Mouse (Mus musculus) Patski (cell line): Measurements from ENCODE around the gene Trpv2. TPM values are rescaled to one million over a fixed set of nuclear protein-coding genes. Genes with fewer than 3 reads are reported as not detected.

Experiments used
- ATAC-seq: fragments of 100-300 bp; one replicate; pipeline ENCODE4 v1.8.0; 2021
- CTCF ChIA-PET: fragments of 350-600 bp; sonication (Branson Sonifier 250); formaldehyde crosslinking; loops from one replicate; lab custom pipeline; 2022; ENCODE audit warnings: inconsistent platforms; lab: Charles Lee
- POLR2A ChIA-PET: fragments of 350-600 bp; sonication (Branson Sonifier 250); formaldehyde crosslinking; loops from one replicate; lab custom pipeline; 2022; ENCODE audit warnings: antibody characterized with exemption, inconsistent platforms; lab: Charles Lee
- DNase-seq: peaks from one replicate; pipeline ENCODE4 v3.0.0-alpha.2; 2011; ENCODE audit warnings: low read depth, low spot score
- H3K27me3 ChIP-seq: fragments of 371-371 bp; one replicate; pipeline ENCODE4 v1.5.1; 2021
- CTCF ChIP-seq: fragments of 100-300 bp; IDR thresholded peaks from one replicate; pipeline ENCODE4 v1.5.1; 2021
- in situ Hi-C: fragments of 300-500 bp; cut with MboI; formaldehyde crosslinking; loops from 3 replicates; pipeline ENCODE4 v1.11.1; 2018; ENCODE audit warnings: low pct_unique_long_range_greater_than_20kb, mixed read lengths
- polyA plus RNA-seq: library from polyadenylated mRNA; unstranded; gene quantifications from one replicate; pipeline ENCODE4 v1.2.3, GENCODE M21; 2021

Gene Trpv2
- polyA plus RNA-seq, 1 experiment from 2014 or later: 0.04 TPM

GRCm38 (mm10) chr11:62636840-62637221, 62.5 kb downstream of the Trpv2 start:
- ChIA-PET POLR2A (interaction anchor here (0.7 kb wide), 1 partner anchor 16 kb away, joined by 3 read pairs; no protein-coding TSS in a partner anchor), CTCF (no interaction called here)
- TF ChIP-seq CTCF: no peak
- in situ Hi-C loops: no loop called here
- no peak for DNase-seq
- no peaks in the 10 kb centered on the region for H3K27me3 ChIP-seq
- no peak for ATAC-seq

- CTCF ChIA-PET: no interaction called here
- no peaks in the 10 kb centered on the region for H3K27me3 ChIP-seq
- no peak for TF ChIP-seq CTCF
- in situ Hi-C loops: no loop called here
- POLR2A ChIA-PET: no interaction called here
- DNase-seq: no peak
- ATAC-seq: peak; percentile 31
These were observed 63.1 kb downstream of the Trpv2 start for GRCm38 (mm10) chr11:62637401-62637800.

GRCm38 (mm10) chr11:62637806-62638205, 63.5 kb downstream of the Trpv2 start:
- CTCF ChIA-PET: no interaction called here
- POLR2A ChIA-PET: no interaction called here
- DNase-seq (no peak), ATAC-seq (no peak)
- no peaks in the 10 kb centered on the region for H3K27me3 ChIP-seq
- in situ Hi-C loops: no loop called here
- TF ChIP-seq CTCF: no peak

GRCm38 (mm10) chr11:62638402-62638801, 64.1 kb downstream of the Trpv2 start:
- in situ Hi-C loops: no loop called here
- DNase-seq: no peak
- ChIA-PET POLR2A (no interaction called here), CTCF (interaction anchor here (1.1 kb wide), 1 partner anchor 9 kb away, joined by 3 read pairs; no protein-coding TSS in a partner anchor)
- TF ChIP-seq CTCF: no peak
- no peak for ATAC-seq
- no peaks in the 10 kb centered on the region for H3K27me3 ChIP-seq

- ATAC-seq: no peak
- in situ Hi-C loops: no loop called here
These were observed 66.1 kb downstream of the Trpv2 start for GRCm38 (mm10) chr11:62640378-62640777.

GRCm38 (mm10) chr11:62642023-62642844, 67.9 kb downstream of the Trpv2 start:
- TF ChIP-seq CTCF: no peak
- CTCF ChIA-PET: no interaction called here
- ATAC-seq (no peak), DNase-seq (no peak)
- POLR2A ChIA-PET: interaction anchor here (0.6 to 0.7 kb wide), 2 partner anchors 12 to 395 kb away, joined by 3 read pairs; no protein-coding TSS in a partner anchor
- no peaks in the 10 kb centered on the region for H3K27me3 ChIP-seq
- in situ Hi-C loops: no loop called here

More at GRCm38 (mm10) chr11:62640378-62640777, 66.1 kb downstream of the Trpv2 start:
- no peak for TF ChIP-seq CTCF
- POLR2A ChIA-PET: interaction anchor here (1.2 kb wide), 1 partner anchor 38 kb away, joined by 3 read pairs; no protein-coding TSS in a partner anchor
- CTCF ChIA-PET: interaction anchor here (1.3 kb wide), 1 partner anchor 27 kb away, joined by 5 read pairs; no protein-coding TSS in a partner anchor
- no peak for DNase-seq
- no peaks in the 10 kb centered on the region for H3K27me3 ChIP-seq

- POLR2A ChIA-PET: no interaction called here
- in situ Hi-C loops: no loop called here
- ATAC-seq (no peak), DNase-seq (no peak)
- H3K27me3 ChIP-seq: no peaks in the 10 kb centered on the region
- TF ChIP-seq CTCF: no peak
- CTCF ChIA-PET: no interaction called here
These were observed 68.8 kb downstream of the Trpv2 start for GRCm38 (mm10) chr11:62643011-62643631.

- TF ChIP-seq CTCF: no peak
- CTCF ChIA-PET: no interaction called here
- H3K27me3 ChIP-seq: no peaks in the 10 kb centered on the region
- DNase-seq (no peak), ATAC-seq (no peak)
- POLR2A ChIA-PET: no interaction called here
- in situ Hi-C loops: no loop called here
These were observed 69.5 kb downstream of the Trpv2 start for GRCm38 (mm10) chr11:62643681-62644363.

- ChIA-PET POLR2A (interaction anchor here (0.6 kb wide), 1 partner anchor 268 kb away, joined by 4 read pairs; no protein-coding TSS in a partner anchor), CTCF (no interaction called here)
- H3K27me3 ChIP-seq: no peaks in the 10 kb centered on the region
- no peak for ATAC-seq
- TF ChIP-seq CTCF: no peak
- no peak for DNase-seq
- in situ Hi-C loops: loop anchor here (5.0 kb wide), 1 partner anchor 32 kb away; no protein-coding TSS in a partner anchor
These were observed 70.5 kb downstream of the Trpv2 start for GRCm38 (mm10) chr11:62644602-62645336.

- in situ Hi-C loops: loop anchor here (5.0 kb wide), 1 partner anchor 33 kb away; no protein-coding TSS in a partner anchor
- TF ChIP-seq CTCF: no peak
- DNase-seq (no peak), ATAC-seq (no peak)
- POLR2A ChIA-PET: interaction anchor here (0.6 kb wide), 1 partner anchor 268 kb away, joined by 4 read pairs; no protein-coding TSS in a partner anchor
- CTCF ChIA-PET: no interaction called here
- H3K27me3 ChIP-seq: no peaks in the 10 kb centered on the region
These were observed 71.0 kb downstream of the Trpv2 start for GRCm38 (mm10) chr11:62645337-62645675.
